Mouse (Mus musculus) embryo, embryonic 10 days (tissue): ENCODE data around the gene Rab43.

Experiments used
- DNase-seq: peaks from one replicate; pipeline ENCODE4 v3.0.0-alpha.2; 2015; ENCODE audit warnings: low spot score

Gene Rab43

GRCm38 (mm10) chr6:87750184-87750910 is 61.6 kb downstream of the Rab43 start:
- no peak for DNase-seq

GRCm38 (mm10) chr6:87748531-87748930 is 63.4 kb downstream of the Rab43 start:
- no peak for DNase-seq

GRCm38 (mm10) chr6:87748078-87748477 is 63.9 kb downstream of the Rab43 start:
- no peak for DNase-seq

- no peak for DNase-seq
These were observed 65.1 kb downstream of the Rab43 start for GRCm38 (mm10) chr6:87746849-87747248.

- DNase-seq = no peak
These were observed 65.9 kb downstream of the Rab43 start for GRCm38 (mm10) chr6:87746059-87746458.

GRCm38 (mm10) chr6:87745301-87745700 is 66.7 kb downstream of the Rab43 start:
- no peak for DNase-seq

- DNase-seq = no peak
These were observed 67.3 kb downstream of the Rab43 start for GRCm38 (mm10) chr6:87744632-87745031.

GRCm38 (mm10) chr6:87743281-87743680 is 68.7 kb downstream of the Rab43 start:
- no peak for DNase-seq

GRCm38 (mm10) chr6:87742804-87743203 is 69.2 kb downstream of the Rab43 start:
- no peak for DNase-seq

GRCm38 (mm10) chr6:87741978-87742377 is 70.0 kb downstream of the Rab43 start:
- DNase-seq = no peak

- no peak for DNase-seq
These were observed 71.5 kb downstream of the Rab43 start for GRCm38 (mm10) chr6:87740496-87740895.

GRCm38 (mm10) chr6:87739898-87740297 is 72.1 kb downstream of the Rab43 start:
- DNase-seq = no peak
